Mouse (Mus musculus) G1E (cell line): Measurements from ENCODE around the gene Actr2. TPM values are rescaled to one million over a fixed set of nuclear protein-coding genes. Genes with fewer than 3 reads are reported as not detected.
"Not testable (repeated sequence)": the region's sequence is repeated elsewhere in the genome, so short reads cannot be mapped to it uniquely, and the experiment has no call there.

Source experiments
- ATAC-seq: 2 replicates; pipeline ENCODE4 v1.8.0; 2016; ENCODE audit warnings: mild to moderate bottlenecking; ENCODE audit not compliant: insufficient number of reproducible peaks, poor library complexity, low FRiP score, severe bottlenecking; ENCODE audit errors: extremely low read depth
- DNase-seq: peaks from one replicate; pipeline ENCODE4 v3.0.0; 2012; ENCODE audit warnings: low spot score
- H3K27me3 ChIP-seq: 2 replicates; pipeline ENCODE4 v1.6.1; 2012; ENCODE audit warnings: mild to moderate bottlenecking, low read length, inconsistent platforms; ENCODE audit not compliant: insufficient read depth
- H3K36me3 ChIP-seq: replicated peaks from 2 replicates; pipeline ENCODE3; 2012; ENCODE audit warnings: mild to moderate bottlenecking, inconsistent platforms
- H3K4me1 ChIP-seq: 2 replicates; pipeline ENCODE4 v1.6.1; 2012; ENCODE audit warnings: low read depth, low read length, inconsistent platforms, mixed read lengths; ENCODE audit not compliant: insufficient read depth
- H3K4me3 ChIP-seq: 2 replicates; pipeline ENCODE4 v1.5.1; 2012; ENCODE audit warnings: low read depth, mild to moderate bottlenecking, inconsistent platforms, low read length, moderate library complexity, mixed read lengths
- H3K9me3 ChIP-seq: replicated peaks from 2 replicates; pipeline ENCODE4 v1.6.1; 2012; ENCODE audit warnings: inconsistent platforms
- CTCF ChIP-seq: IDR thresholded peaks from 2 replicates; pipeline ENCODE4 v1.5.1; 2012; ENCODE audit warnings: low read depth, low read length, inconsistent platforms, mixed read lengths
- GATA1 ChIP-seq: IDR thresholded peaks from 2 replicates; pipeline ENCODE4 v1.6.1; 2012; ENCODE audit warnings: borderline replicate concordance, low read length, inconsistent platforms, mixed read lengths
- GATA2 ChIP-seq: IDR thresholded peaks from 2 replicates; pipeline ENCODE4 v1.6.1; 2012; ENCODE audit warnings: low read depth, low read length, inconsistent platforms, borderline replicate concordance
- POLR2AphosphoS5 ChIP-seq: IDR thresholded peaks from 2 replicates; pipeline ENCODE4 v1.6.1; 2012; ENCODE audit warnings: low read depth, low read length, inconsistent platforms; ENCODE audit not compliant: insufficient replicate concordance
- TAL1 ChIP-seq: conservative IDR thresholded peaks from 2 replicates; pipeline ENCODE4 v1.6.1; 2012; ENCODE audit warnings: low read depth, low read length, inconsistent platforms, mixed read lengths
- polyA plus RNA-seq: library from polyadenylated mRNA; stranded (reverse); fragments of >175 nt; gene quantifications from 2 replicates; pipeline ENCODE4 v1.2.3, GENCODE M21; 2012
- total RNA-seq, 2 experiments: library from RNA; stranded (forward) in 1 of 2; stranded (reverse) in 1 of 2; fragments of 200-1000 nt in 1 of 2; fragments of >200 nt in 1 of 2; fragmentation: Nextera tagmentation in 1 of 2; gene quantifications; 2 replicates each; pipeline ENCODE4 v1.2.3; 2014 to 2017

Gene Actr2
- total and polyA plus RNA-seq, 3 experiments: 120 to 261 (median 217) TPM

DNA sequence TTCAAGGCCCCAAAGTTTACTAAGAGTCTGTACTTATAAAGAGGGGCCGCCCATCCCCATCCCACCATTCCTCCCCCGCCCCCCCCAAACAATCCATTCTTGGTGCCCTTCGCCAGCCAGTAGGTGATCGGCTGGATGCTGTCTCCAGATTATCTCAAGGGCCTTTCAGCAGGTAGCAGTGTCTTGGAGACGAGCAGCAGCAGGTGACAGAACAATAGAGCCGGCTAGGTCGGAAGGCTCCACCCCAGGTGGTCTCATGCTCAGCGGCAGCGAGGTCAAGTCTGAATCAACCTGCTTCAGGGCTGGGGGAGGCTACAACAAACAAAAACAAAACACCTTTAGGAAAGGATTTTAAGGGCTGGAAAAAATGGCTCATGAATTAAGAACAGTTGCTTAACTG is 32.7 kb upstream of the Actr2 start:
- Histone ChIP-seq H3K36me3 (no peaks in the 10 kb centered on the region), H3K4me1 (no peaks in the 10 kb centered on the region), H3K9me3 (no peaks in the 10 kb centered on the region), H3K4me3 (no peak overlapping the region), H3K27me3 (peaks cover 3% of the 10 kb centered on the region)
- no peak for TF ChIP-seq TAL1
- TF ChIP-seq GATA2: no peak
- no peak for TF ChIP-seq POLR2AphosphoS5
- no peak for TF ChIP-seq CTCF
- DNase-seq (no peak), ATAC-seq (no peak)

DNA sequence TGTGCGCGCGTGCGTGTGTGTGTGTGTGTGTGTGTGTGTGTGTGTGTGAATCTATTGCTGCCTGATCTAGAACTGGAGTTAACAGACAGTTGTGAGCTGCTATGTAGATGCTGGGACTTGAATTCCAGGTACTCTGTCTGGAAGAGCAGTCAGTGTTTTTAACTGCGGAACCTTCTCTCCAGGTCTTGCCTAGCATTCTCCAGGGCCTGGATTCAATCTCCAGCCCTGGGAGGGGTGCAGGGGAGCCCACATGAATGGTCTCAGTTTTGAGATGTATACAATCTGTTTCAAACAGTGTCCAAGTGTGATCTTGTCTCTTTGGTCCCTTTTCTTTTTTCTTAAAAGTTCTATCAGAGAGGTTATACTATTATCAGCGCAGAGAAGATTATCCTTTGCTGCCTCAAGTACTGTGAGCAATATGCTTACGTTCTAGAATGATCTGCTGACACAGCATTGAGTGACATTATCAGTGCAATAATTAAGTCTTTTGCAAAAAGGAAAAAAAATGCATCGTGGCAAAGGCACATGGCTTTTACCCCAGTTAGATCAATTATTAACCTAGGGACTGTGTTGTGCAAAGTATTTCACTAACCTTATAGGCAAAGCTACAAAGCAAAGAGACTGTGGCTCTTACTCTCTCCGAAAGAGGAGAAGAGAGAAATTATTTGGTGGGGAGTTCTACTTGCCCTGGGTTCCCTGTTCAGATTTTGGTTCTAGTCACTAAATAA is 32.0 kb upstream of the Actr2 start:
- ATAC-seq (no peak), DNase-seq (no peak)
- no peak for TF ChIP-seq POLR2AphosphoS5

DNA sequence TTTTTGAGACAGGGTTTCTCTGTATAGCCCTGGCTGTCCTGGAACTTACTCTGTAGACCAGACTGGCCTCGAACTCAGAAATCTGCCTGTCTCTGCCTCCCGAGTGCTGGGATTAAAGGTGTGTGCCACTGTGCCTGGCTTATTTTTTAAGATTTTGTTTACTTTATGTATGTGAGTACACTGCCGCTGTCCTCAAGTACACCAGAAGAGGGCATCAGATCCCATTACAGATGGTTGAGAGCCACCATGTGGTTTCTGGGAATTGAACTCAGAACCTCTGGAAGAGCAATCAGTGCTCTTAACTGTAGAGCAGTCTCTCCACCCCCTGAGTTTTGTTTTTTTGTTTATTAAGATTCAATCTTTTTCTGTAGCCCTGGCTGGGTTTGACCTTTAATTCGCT is 31.0 kb upstream of the Actr2 start:
- not testable (repeated sequence) for H3K4me1 ChIP-seq, H3K27me3 ChIP-seq, DNase-seq, H3K4me3 ChIP-seq, ATAC-seq, H3K9me3 ChIP-seq, H3K36me3 ChIP-seq

More for the DNA sequence above, 32.0 kb upstream of the Actr2 start:
- Histone ChIP-seq H3K4me1 (no peaks in the 10 kb centered on the region), H3K36me3 (no peaks in the 10 kb centered on the region), H3K4me3 (no peak overlapping the region), H3K9me3 (no peaks in the 10 kb centered on the region), H3K27me3 (peaks cover 3% of the 10 kb centered on the region)

GRCm38 (mm10) chr11:20142516-20142915 is 29.8 kb upstream of the Actr2 start:
- no peaks in the 10 kb centered on the region for H3K4me1 ChIP-seq
- ATAC-seq: no peak
- no peaks in the 10 kb centered on the region for H3K9me3 ChIP-seq
- TF ChIP-seq TAL1: no peak
- H3K4me3 ChIP-seq: no peak overlapping the region
- H3K27me3 ChIP-seq: no peaks in the 10 kb centered on the region; the same call in 1 of the 2 replicates
- H3K36me3 ChIP-seq: no peaks in the 10 kb centered on the region
- no peak for DNase-seq

DNA sequence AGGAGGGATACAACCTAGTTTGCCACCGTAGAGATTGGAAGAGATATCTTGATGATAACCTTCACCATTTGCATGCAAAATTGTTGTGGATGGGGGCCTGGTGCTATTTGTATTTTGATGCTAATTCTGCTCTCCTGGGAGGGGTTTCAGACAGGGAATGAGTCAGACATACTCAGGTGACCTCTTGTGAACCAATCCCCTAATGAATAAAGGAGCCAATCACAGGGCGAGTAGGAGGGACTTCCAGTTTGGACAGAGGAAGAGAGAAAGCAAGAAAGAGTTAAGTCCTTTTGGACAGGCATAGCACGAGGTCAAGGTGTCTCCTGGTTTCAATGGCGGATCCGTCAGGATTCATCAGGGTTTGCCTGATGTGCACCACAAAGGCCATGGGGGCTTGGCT is 27.6 kb upstream of the Actr2 start:
- TF ChIP-seq TAL1 (no peak), GATA1 (no peak), CTCF (no peak), GATA2 (no peak), POLR2AphosphoS5 (no peak)
- H3K4me3 ChIP-seq: no peak overlapping the region
- ATAC-seq (no peak), DNase-seq (no peak)
- H3K9me3 ChIP-seq: no peaks in the 10 kb centered on the region
- peaks cover 6% of the 10 kb centered on the region for H3K27me3 ChIP-seq
- H3K4me1 ChIP-seq: no peaks in the 10 kb centered on the region
- no peaks in the 10 kb centered on the region for H3K36me3 ChIP-seq

- Histone ChIP-seq H3K27me3 (peaks cover 6% of the 10 kb centered on the region), H3K4me1 (no peaks in the 10 kb centered on the region), H3K4me3 (no peak overlapping the region), H3K36me3 (no peaks in the 10 kb centered on the region), H3K9me3 (no peaks in the 10 kb centered on the region)
- no peak for DNase-seq
- no peak for ATAC-seq
- TF ChIP-seq GATA1 (no peak), GATA2 (no peak), CTCF (no peak)
Observed at GRCm38 (mm10) chr11:20139711-20140110, 27.0 kb upstream of the Actr2 start.

DNA sequence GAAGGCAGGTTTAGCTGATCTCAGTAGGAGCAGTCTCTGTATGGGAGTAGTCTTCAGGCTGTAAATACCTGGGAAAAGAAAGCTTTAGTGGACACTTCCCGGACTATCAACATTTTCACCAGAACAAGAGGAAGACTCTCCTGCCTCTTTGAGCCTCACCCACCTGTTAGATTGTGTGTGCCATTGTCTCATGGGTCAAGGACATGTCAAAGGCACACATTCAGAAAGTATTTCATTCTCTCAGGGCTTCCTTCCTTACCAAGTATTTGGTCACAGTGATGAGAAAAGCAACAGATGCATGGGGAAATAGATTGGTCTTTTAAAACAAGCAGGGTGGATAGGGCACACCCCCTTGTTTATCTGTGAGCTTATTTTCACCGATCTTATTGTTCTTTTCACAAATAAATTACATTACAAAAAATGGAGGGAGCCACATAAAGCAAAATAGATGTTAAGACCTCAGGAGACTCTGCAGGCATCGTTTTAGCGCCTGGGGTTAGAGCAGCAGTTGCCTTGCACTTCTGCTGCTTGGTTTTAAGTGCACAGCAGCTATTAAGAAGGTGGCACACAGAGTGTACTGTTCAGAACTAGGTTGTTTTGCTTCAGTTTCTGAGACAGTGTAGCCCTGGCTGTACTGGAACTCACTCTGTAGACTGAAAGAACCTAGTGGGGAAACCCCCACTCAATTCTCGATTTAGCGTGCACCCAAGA is 25.9 kb upstream of the Actr2 start:
- no peaks in the 10 kb centered on the region for H3K9me3 ChIP-seq
- no peak overlapping the region for H3K4me3 ChIP-seq
- TF ChIP-seq GATA1 (no peak), TAL1 (no peak), GATA2 (no peak), CTCF (no peak), POLR2AphosphoS5 (no peak)
- H3K4me1 ChIP-seq: no peaks in the 10 kb centered on the region
- ATAC-seq (no peak), DNase-seq (no peak)
- peaks cover 9% of the 10 kb centered on the region for H3K27me3 ChIP-seq
- no peaks in the 10 kb centered on the region for H3K36me3 ChIP-seq
